Mouse (Mus musculus) forebrain, embryonic 14.5 days (tissue): ENCODE data around the gene Psmb1. TPM values are rescaled to one million over a fixed set of nuclear protein-coding genes. Genes with fewer than 3 reads are reported as not detected.
"Not testable (repeated sequence)": the region's sequence is repeated elsewhere in the genome, so short reads cannot be mapped to it uniquely, and the experiment has no call there.

ENCODE experiments used
- ATAC-seq: fragments of 200-750 bp; cut with Nextera tagmentation; 2 replicates; pipeline ENCODE4 v1.8.0; 2017; ENCODE audit warnings: mild to moderate bottlenecking, moderate library complexity
- DNase-seq: peaks from one replicate; pipeline ENCODE4 v3.0.0-alpha.2; 2015; ENCODE audit warnings: low spot score
- H3K27ac ChIP-seq: fragments of 300-500 bp; sonication (generic); 2 replicates; pipeline ENCODE4 v1.5.1; 2014; ENCODE audit warnings: low read depth, mild to moderate bottlenecking, control low read depth, low read length, moderate library complexity
- H3K27me3 ChIP-seq: fragments of 300-500 bp; sonication (generic); replicated peaks from 2 replicates; pipeline ENCODE4 v1.6.1; 2014; ENCODE audit warnings: low read length, control low read depth, mixed read lengths; ENCODE audit not compliant: control insufficient read depth, insufficient read depth
- H3K36me3 ChIP-seq: fragments of 300-500 bp; sonication (generic); 2 replicates; pipeline ENCODE4 v1.6.1; 2014; ENCODE audit warnings: low read length, control low read depth; ENCODE audit not compliant: control insufficient read depth, insufficient read depth
- H3K4me1 ChIP-seq: fragments of 300-500 bp; sonication (generic); 2 replicates; pipeline ENCODE4 v1.6.1; 2014; ENCODE audit warnings: antibody characterized with exemption, low read length, control low read depth; ENCODE audit not compliant: control insufficient read depth, insufficient read depth
- H3K4me2 ChIP-seq: fragments of 300-500 bp; sonication (generic); 2 replicates; pipeline ENCODE4 v1.6.1; 2014; ENCODE audit warnings: mild to moderate bottlenecking, control low read depth, low read length
- H3K4me3 ChIP-seq: fragments of 300-500 bp; sonication (generic); 2 replicates; pipeline ENCODE4 v1.5.1; 2014; ENCODE audit warnings: low read depth, low read length, control low read depth
- H3K9ac ChIP-seq: fragments of 300-500 bp; sonication (generic); 2 replicates; pipeline ENCODE4 v1.6.1; 2014; ENCODE audit warnings: mild to moderate bottlenecking, low read length, control low read depth, moderate library complexity
- H3K9me3 ChIP-seq: fragments of 300-500 bp; sonication (generic); replicated peaks from 2 replicates; pipeline ENCODE4 v1.6.1; 2016; ENCODE audit warnings: low read length, control low read depth, mixed read lengths; ENCODE audit not compliant: control insufficient read depth
- WGBS: fragments of 180-500 bp; shearing (Covaris S2); extraction: QIAGEN DNeasy Blood & Tissue Kit; methylation state at CpG from one replicate; pipeline ENCODE4 v1.1.7; 2014; 5-methylcytosine and 5-hydroxymethylcytosine counted together
- polyA plus RNA-seq: library from polyadenylated mRNA; unstranded; fragments of >200 nt; fragmentation: Nextera tagmentation; extraction: Ambion mirVana; gene quantifications from 2 replicates; pipeline ENCODE4 v1.2.1, GENCODE M21; 2014

Gene Psmb1
- polyA plus RNA-seq, 1 experiment from 2014 or later: 324 TPM

DNA sequence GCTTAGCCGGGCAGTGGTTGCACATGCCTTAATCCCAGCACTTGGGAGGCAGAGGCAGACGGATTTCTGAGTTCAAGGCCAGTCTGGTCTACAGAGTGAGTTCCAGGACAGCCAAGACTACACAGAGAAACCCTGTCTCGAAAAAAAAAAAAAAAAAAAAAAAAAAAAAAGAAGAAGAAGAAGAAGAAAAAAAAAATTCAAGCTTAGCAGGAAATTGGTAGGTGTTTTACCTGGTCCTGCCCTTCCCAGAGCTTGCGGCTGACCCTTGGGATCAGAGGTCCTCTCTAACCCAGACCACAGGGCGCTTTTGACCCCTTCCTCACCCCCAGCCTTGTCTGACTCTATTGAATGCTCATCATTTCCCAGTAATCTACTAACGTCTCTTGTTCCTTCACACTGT lies 50.4 kb downstream of the Psmb1 start:
- not testable (repeated sequence) for DNase-seq, H3K36me3 ChIP-seq, H3K9me3 ChIP-seq, H3K27ac ChIP-seq, H3K4me2 ChIP-seq, H3K9ac ChIP-seq, H3K4me3 ChIP-seq, H3K27me3 ChIP-seq, ATAC-seq, H3K4me1 ChIP-seq
- WGBS: 72% methylated on average over 6 of the region's 6 CpGs

DNA sequence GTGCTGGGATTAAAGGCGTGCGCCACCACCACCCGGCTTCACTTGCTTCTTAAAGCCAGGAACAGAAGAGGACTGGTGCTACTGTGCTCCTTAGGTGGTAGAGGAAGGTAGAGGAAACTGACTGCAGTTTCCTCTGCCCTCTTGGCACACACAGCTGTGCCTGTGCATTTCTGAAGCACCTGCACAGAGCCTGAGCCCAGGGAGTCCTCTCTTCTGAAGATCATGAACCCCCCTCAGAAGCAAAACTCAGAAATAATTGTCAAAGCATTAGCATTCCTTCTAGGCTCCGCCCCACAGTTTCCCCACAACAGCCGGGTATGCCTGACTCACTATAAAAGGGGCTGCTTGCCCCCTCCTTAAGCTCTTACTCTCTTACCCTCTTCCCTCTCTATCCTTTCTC lies 51.7 kb downstream of the Psmb1 start:
- Histone ChIP-seq H3K4me3 (no peak overlapping the region), H3K9me3 (no peaks in the 10 kb centered on the region), H3K27me3 (no peaks in the 10 kb centered on the region), H3K27ac (no peak overlapping the region), H3K4me1 (no peaks in the 10 kb centered on the region), H3K36me3 (no peaks in the 10 kb centered on the region), H3K9ac (no peak overlapping the region), H3K4me2 (no peak overlapping the region)
- 70% methylated on average over 5 of the region's 5 CpGs for WGBS
- DNase-seq: no peak
- ATAC-seq: no peak

DNA sequence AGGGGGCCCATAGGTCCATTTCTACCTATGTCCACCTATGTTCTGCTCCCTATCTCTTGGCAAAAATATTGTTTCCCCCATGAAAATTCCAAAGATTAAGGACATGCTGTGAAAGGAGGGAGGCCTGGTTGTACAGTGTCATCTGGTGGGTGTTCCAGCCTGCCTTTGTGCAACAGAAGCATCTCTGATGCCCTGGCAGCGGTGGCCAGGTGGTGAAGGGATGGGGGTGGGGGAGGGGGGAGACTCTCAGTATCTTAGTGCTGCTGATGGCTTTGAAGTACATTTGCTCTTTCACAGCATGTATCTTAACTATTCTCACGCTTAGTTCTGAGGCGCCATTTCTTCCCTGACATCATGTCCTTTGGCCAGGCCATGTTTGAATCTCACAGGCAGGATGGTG lies 54.1 kb downstream of the Psmb1 start:
- ATAC-seq: no peak
- peaks cover 9% of the 10 kb centered on the region for H3K4me1 ChIP-seq

DNA sequence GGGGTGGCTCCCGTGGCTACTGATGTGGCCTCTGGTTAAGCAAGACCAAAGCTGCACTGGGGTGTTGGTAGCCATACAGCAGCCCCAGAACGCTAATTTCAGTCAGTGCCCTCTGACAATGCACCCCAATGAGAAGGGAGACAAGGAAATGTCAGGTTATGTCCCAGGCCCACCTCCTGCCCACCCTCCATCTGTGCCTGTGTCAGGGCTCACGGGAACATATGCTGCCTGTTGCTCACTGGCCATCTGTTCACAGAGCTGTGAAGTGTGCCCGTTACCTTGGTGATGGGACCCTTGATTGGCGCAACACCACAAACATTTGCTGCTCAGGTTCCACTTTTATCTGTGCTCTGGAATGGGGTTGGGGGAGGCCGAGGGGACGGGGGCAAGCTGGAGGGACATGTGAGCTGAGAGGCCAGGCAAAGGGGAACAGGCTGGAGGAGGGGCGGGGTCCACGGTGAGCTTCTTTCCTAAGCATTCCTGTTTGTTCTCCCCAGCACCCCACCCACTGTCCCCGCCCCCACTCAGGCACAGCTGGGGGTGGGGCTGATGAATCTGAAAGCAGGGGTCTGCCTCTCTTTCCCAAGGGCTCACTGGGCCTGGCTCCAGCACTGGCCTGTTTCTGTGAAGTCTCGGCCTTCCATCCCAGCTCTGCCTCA lies 59.0 kb downstream of the Psmb1 start:
- Histone ChIP-seq H3K27ac (peak overlapping the region; percentile 53), H3K4me3 (no peak overlapping the region), H3K36me3 (no peaks in the 10 kb centered on the region), H3K27me3 (no peaks in the 10 kb centered on the region), H3K4me2 (peak overlapping the region; percentile 38; the same call in 1 of the 2 replicates), H3K4me1 (peaks cover 17% of the 10 kb centered on the region), H3K9me3 (no peaks in the 10 kb centered on the region), H3K9ac (peak overlapping the region; percentile 6; the same call in 1 of the 2 replicates)
- DNase-seq (peak; percentile 89), ATAC-seq (peak; percentile 96)
- WGBS: 4% methylated on average over 11 of the region's 11 CpGs

More for the DNA sequence above, 54.1 kb downstream of the Psmb1 start:
- Histone ChIP-seq H3K27ac (no peak overlapping the region), H3K36me3 (no peaks in the 10 kb centered on the region), H3K4me2 (no peak overlapping the region), H3K4me3 (no peak overlapping the region), H3K9ac (no peak overlapping the region), H3K27me3 (no peaks in the 10 kb centered on the region), H3K9me3 (no peaks in the 10 kb centered on the region)
- no peak for DNase-seq
- WGBS: 84% methylated on average over 3 of the region's 3 CpGs

DNA sequence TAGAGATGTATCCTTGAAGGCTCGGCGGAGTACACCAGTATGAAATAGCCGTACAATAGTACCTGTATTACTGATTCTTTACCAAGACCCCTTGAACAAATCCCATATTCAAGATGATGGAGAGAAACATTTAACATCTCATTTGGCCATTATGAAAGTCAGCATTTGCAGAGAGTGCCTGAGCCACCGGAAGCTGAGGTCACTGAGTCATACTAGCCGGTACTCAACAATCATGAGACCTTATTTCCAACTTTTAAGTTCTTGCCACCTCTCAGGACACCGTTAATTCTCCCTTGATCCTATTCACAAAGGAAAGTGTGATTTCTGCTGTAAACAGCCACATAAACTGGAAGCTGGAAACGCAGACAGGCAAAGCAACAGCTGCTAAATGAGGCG lies 59.5 kb downstream of the Psmb1 start:
- Histone ChIP-seq H3K9ac (peak overlapping the region; percentile 6; the same call in 1 of the 2 replicates), H3K4me2 (no peak overlapping the region), H3K27ac (peak overlapping the region; percentile 53), H3K27me3 (no peaks in the 10 kb centered on the region), H3K9me3 (no peaks in the 10 kb centered on the region), H3K36me3 (no peaks in the 10 kb centered on the region), H3K4me1 (peaks cover 17% of the 10 kb centered on the region), H3K4me3 (no peak overlapping the region)
- ATAC-seq (no peak), DNase-seq (no peak)
- WGBS: 52% methylated on average over 8 of the region's 8 CpGs

DNA sequence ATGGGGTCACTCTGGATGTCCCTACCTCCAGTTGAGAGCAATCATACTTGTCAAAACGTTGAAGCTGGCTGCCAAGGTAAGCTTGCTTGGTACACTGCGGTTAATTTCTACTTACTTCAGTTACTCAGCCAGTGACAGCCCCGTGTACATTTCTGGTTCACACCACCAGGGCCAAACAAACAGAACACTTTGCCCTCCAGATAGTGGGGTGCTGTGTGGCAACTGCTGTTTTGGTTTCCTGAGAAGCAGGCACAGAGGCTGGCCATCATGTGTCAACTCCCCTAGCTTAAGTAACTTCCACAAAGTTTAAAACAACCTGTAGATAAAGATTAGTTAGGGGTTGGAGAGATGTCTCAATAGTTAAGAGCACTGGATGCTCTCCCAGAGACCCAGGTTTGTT lies 64.8 kb downstream of the Psmb1 start:
- H3K9ac ChIP-seq: no peak overlapping the region
- no peak for DNase-seq
- peaks cover 2% of the 10 kb centered on the region; the same call in 1 of the 2 replicates for H3K4me1 ChIP-seq
- H3K36me3 ChIP-seq: peaks cover 20% of the 10 kb centered on the region
- H3K4me3 ChIP-seq: no peak overlapping the region
- H3K27me3 ChIP-seq: no peaks in the 10 kb centered on the region
- 82% methylated on average over 3 of the region's 3 CpGs for WGBS
- no peak overlapping the region for H3K27ac ChIP-seq
- no peak overlapping the region for H3K4me2 ChIP-seq
- H3K9me3 ChIP-seq: no peaks in the 10 kb centered on the region
- no peak for ATAC-seq

DNA sequence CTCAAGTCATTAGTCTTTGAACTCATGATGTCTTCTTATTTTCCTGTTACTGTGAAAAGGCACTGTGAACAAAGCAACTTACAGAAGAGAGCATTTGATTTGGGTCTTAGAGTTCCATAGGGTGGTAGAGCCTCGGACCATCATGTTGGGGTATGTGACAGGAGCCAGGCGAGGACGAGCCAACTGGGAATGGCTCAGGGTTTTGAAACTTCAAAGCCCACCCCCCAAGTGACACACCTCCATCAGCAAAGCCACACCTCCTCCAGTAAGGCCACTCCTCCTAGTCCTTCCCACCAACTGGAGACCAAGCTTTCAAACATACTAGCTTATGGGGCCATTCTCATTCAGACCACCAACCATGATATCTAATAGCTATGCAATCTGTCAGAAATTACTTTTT lies 67.5 kb downstream of the Psmb1 start:
- H3K4me3 ChIP-seq: no peak overlapping the region
- peaks cover 46% of the 10 kb centered on the region for H3K36me3 ChIP-seq
- 77% methylated on average over 3 of the region's 3 CpGs for WGBS
- H3K27ac ChIP-seq: no peak overlapping the region
- H3K9ac ChIP-seq: no peak overlapping the region
- no peaks in the 10 kb centered on the region for H3K27me3 ChIP-seq
- no peak overlapping the region for H3K4me2 ChIP-seq
- no peaks in the 10 kb centered on the region for H3K4me1 ChIP-seq
- no peaks in the 10 kb centered on the region for H3K9me3 ChIP-seq
- no peak for DNase-seq
- no peak for ATAC-seq

DNA sequence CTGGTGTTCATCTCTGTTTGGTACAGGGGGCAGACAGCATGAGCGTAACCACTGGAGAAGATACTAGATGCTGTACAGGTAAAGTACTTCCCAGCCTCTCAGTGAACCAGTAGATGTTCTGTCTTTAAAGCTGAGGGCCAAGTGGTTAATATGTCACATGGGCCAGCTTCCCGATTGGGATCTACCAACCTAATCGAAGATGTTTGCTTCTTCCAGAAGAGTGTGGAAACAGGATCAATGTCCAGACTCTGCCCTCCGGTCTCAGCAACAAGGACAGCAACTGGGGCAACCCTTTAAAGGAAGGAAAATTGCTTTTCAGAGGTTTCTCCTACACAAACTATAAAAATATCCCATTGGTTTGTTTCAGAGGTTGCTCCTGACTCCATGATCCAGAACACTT lies 68.0 kb downstream of the Psmb1 start:
- DNase-seq (no peak), ATAC-seq (no peak)
- H3K27ac ChIP-seq: no peak overlapping the region
- H3K4me3 ChIP-seq: no peak overlapping the region
- H3K9ac ChIP-seq: no peak overlapping the region
- 98% methylated on average over 4 of the region's 4 CpGs for WGBS
- no peaks in the 10 kb centered on the region for H3K9me3 ChIP-seq
- H3K4me2 ChIP-seq: no peak overlapping the region
- H3K27me3 ChIP-seq: no peaks in the 10 kb centered on the region
- H3K36me3 ChIP-seq: peaks cover 50% of the 10 kb centered on the region
- H3K4me1 ChIP-seq: no peaks in the 10 kb centered on the region

DNA sequence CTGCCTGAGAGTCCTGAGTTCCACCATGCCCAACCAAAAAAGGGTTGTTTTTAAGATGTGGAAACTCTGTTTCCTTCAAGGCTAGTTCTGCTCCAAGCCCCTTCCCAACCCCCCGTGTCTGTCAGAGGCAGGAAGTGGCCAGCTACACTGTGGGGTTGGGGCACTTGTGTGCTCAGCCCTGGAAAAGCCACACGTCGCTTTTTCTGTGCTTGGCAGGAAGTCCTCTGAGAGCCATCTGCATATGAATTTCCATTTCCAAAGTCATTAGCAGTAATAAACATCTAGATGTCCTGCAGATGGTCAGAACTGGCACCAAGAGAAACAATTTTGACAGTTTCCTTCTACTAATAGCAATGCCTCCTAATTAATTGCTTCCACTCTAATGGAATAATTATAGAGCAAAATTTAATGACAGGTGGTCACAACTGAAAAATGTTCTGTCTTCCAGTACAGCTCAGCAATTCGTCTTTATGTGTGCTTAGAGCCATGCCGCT lies 68.5 kb downstream of the Psmb1 start:
- Histone ChIP-seq H3K4me2 (no peak overlapping the region), H3K27ac (no peak overlapping the region), H3K27me3 (no peaks in the 10 kb centered on the region), H3K36me3 (peaks cover 52% of the 10 kb centered on the region), H3K4me3 (no peak overlapping the region), H3K9ac (no peak overlapping the region), H3K9me3 (no peaks in the 10 kb centered on the region), H3K4me1 (no peaks in the 10 kb centered on the region)
- WGBS: 63% methylated on average over 5 of the region's 5 CpGs
- ATAC-seq (peak; percentile 58; the same call in 1 of the 2 replicates), DNase-seq (peak; percentile 59)
